Mouse (Mus musculus) liver, postnatal 0 days (tissue): ENCODE results near the gene Rasa2. TPM values are rescaled to one million over a fixed set of nuclear protein-coding genes. Genes with fewer than 3 reads are reported as not detected.
A peak's percentile ranks its signal among the peaks of the same experiment; 100 is the strongest.

Source experiments
- ATAC-seq: fragments of 200-750 bp; cut with Nextera tagmentation; 2 replicates; pipeline ENCODE4 v1.8.0; 2017; ENCODE audit warnings: mild to moderate bottlenecking, moderate library complexity
- DNase-seq: peaks from one replicate; pipeline ENCODE4 v3.0.0-alpha.2; 2016
- H3K27ac ChIP-seq: fragments of 300-500 bp; sonication (generic); 2 replicates; pipeline ENCODE4 v1.5.1; 2014; ENCODE audit warnings: antibody characterized with exemption, moderate library complexity, mild to moderate bottlenecking, low read depth
- H3K27me3 ChIP-seq: fragments of 300-500 bp; sonication (generic); 2 replicates; pipeline ENCODE4 v1.6.1; 2014; ENCODE audit warnings: low read length, control low read depth, mixed read lengths; ENCODE audit not compliant: insufficient read depth
- H3K36me3 ChIP-seq: fragments of 300-500 bp; sonication (generic); replicated peaks from 2 replicates; pipeline ENCODE4 v1.6.1; 2014; ENCODE audit warnings: mild to moderate bottlenecking, control low read depth, low read length, moderate library complexity, mixed read lengths; ENCODE audit not compliant: insufficient read depth
- H3K4me1 ChIP-seq: fragments of 300-500 bp; sonication (generic); 2 replicates; pipeline ENCODE4 v1.6.1; 2014; ENCODE audit warnings: antibody characterized with exemption, mild to moderate bottlenecking, control low read depth; ENCODE audit not compliant: insufficient read depth
- H3K4me2 ChIP-seq: fragments of 300-500 bp; sonication (generic); 2 replicates; pipeline ENCODE4 v1.6.1; 2014; ENCODE audit warnings: low read depth, mild to moderate bottlenecking, low read length, moderate library complexity, mixed read lengths
- H3K4me3 ChIP-seq: fragments of 300-500 bp; sonication (generic); 2 replicates; pipeline ENCODE4 v1.5.1; 2014; ENCODE audit warnings: low read depth, low read length
- H3K9ac ChIP-seq: fragments of 300-500 bp; sonication (generic); replicated peaks from 2 replicates; pipeline ENCODE4 v1.6.1; 2014; ENCODE audit warnings: mild to moderate bottlenecking, moderate library complexity
- H3K9me3 ChIP-seq: fragments of 300-500 bp; sonication (generic); 2 replicates; pipeline ENCODE4 v1.6.1; 2016; ENCODE audit warnings: mild to moderate bottlenecking, control low read depth, low read length, mixed read lengths
- CTCF ChIP-seq: sonication (generic); IDR thresholded peaks from 2 replicates; pipeline ENCODE4 v1.5.1; 2016; ENCODE audit warnings: antibody characterized with exemption, low read depth
- EP300 ChIP-seq: IDR thresholded peaks from 2 replicates; pipeline ENCODE4 v1.6.1; 2016; ENCODE audit warnings: antibody characterized with exemption, low read depth, mild to moderate bottlenecking
- whole genome bisulfite sequencing: fragments of 180-500 bp; shearing (Covaris S2); extraction: QIAGEN DNeasy Blood & Tissue Kit; methylation state at CpG from one replicate; pipeline ENCODE4 v1.1.7; 2014; ENCODE audit not compliant: insufficient replicate concordance; 5-methylcytosine and 5-hydroxymethylcytosine counted together
- polyA plus RNA-seq: library from polyadenylated mRNA; unstranded; fragments of >200 nt; fragmentation: Nextera tagmentation; extraction: Ambion mirVana; gene quantifications from 2 replicates; pipeline ENCODE4 v1.2.1, GENCODE M21; 2015

Rasa2 gene
- polyA plus RNA-seq, 1 experiment from 2014 or later = 2.7 TPM

GRCm38 (mm10) chr9:96610813-96611212, 20.6 kb downstream of the Rasa2 start:
- no peaks in the 10 kb centered on the region for H3K27me3 ChIP-seq
- no peak for TF ChIP-seq CTCF
- no peak for TF ChIP-seq EP300
- no peak overlapping the region for H3K4me3 ChIP-seq
- no peak overlapping the region for H3K27ac ChIP-seq
- peaks cover 10% of the 10 kb centered on the region for H3K4me1 ChIP-seq
- no peak overlapping the region for H3K9ac ChIP-seq
- no peak overlapping the region for H3K4me2 ChIP-seq
- DNase-seq = no peak
- WGBS = 77% methylated on average over 2 of the region's 2 CpGs
- H3K36me3 ChIP-seq = peaks cover 9% of the 10 kb centered on the region
- ATAC-seq = no peak
- H3K9me3 ChIP-seq = peaks cover 10% of the 10 kb centered on the region

- H3K9me3 ChIP-seq = peaks cover 10% of the 10 kb centered on the region
- no peak for DNase-seq
- no peak overlapping the region for H3K9ac ChIP-seq
- 40% methylated on average over 6 of the region's 6 CpGs for WGBS
- no peak overlapping the region for H3K4me2 ChIP-seq
- ATAC-seq = no peak
- no peaks in the 10 kb centered on the region for H3K27me3 ChIP-seq
- no peak overlapping the region for H3K4me3 ChIP-seq
- no peaks in the 10 kb centered on the region for H3K4me1 ChIP-seq
- peaks cover 6% of the 10 kb centered on the region for H3K36me3 ChIP-seq
- no peak overlapping the region for H3K27ac ChIP-seq
- TF ChIP-seq EP300 (no peak), CTCF (no peak)
These were observed 28.0 kb downstream of the Rasa2 start for GRCm38 (mm10) chr9:96603416-96603815.

GRCm38 (mm10) chr9:96597899-96598298, 33.5 kb downstream of the Rasa2 start:
- TF ChIP-seq EP300 (no peak), CTCF (peak; percentile 31; the same call in 1 of the 2 replicates)
- Histone ChIP-seq H3K4me2 (no peak overlapping the region), H3K27ac (no peak overlapping the region), H3K36me3 (no peaks in the 10 kb centered on the region), H3K4me3 (no peak overlapping the region), H3K9ac (no peak overlapping the region), H3K27me3 (no peaks in the 10 kb centered on the region), H3K9me3 (no peaks in the 10 kb centered on the region), H3K4me1 (no peaks in the 10 kb centered on the region)
- DNase-seq (no peak), ATAC-seq (no peak)
- WGBS = 64% methylated on average over 1 of the region's 1 CpGs

GRCm38 (mm10) chr9:96592670-96593600, 38.5 kb downstream of the Rasa2 start:
- no peak for TF ChIP-seq CTCF
- no peak for TF ChIP-seq EP300
- Histone ChIP-seq H3K4me1 (no peaks in the 10 kb centered on the region), H3K4me2 (no peak overlapping the region), H3K4me3 (no peak overlapping the region), H3K27me3 (no peaks in the 10 kb centered on the region), H3K27ac (no peak overlapping the region), H3K9ac (no peak overlapping the region), H3K9me3 (no peaks in the 10 kb centered on the region), H3K36me3 (peaks cover 9% of the 10 kb centered on the region; the same call in 1 of the 2 replicates)
- ATAC-seq = no peak
- 88% methylated on average over 11 of the region's 11 CpGs for WGBS
- no peak for DNase-seq

- no peak overlapping the region for H3K4me2 ChIP-seq
- DNase-seq = no peak
- H3K9me3 ChIP-seq = no peaks in the 10 kb centered on the region
- no peak overlapping the region for H3K27ac ChIP-seq
- TF ChIP-seq EP300 (no peak), CTCF (no peak)
- no peaks in the 10 kb centered on the region for H3K4me1 ChIP-seq
- 85% methylated on average over 5 of the region's 5 CpGs for WGBS
- H3K9ac ChIP-seq = no peak overlapping the region
- no peaks in the 10 kb centered on the region for H3K27me3 ChIP-seq
- no peak overlapping the region for H3K4me3 ChIP-seq
- no peak for ATAC-seq
- peaks cover 9% of the 10 kb centered on the region; the same call in 1 of the 2 replicates for H3K36me3 ChIP-seq
These were observed 42.1 kb downstream of the Rasa2 start for GRCm38 (mm10) chr9:96589346-96589745.

GRCm38 (mm10) chr9:96583496-96583895, 47.9 kb downstream of the Rasa2 start:
- no peaks in the 10 kb centered on the region for H3K9me3 ChIP-seq
- 52% methylated on average over 2 of the region's 2 CpGs for WGBS
- no peak for ATAC-seq
- no peak overlapping the region for H3K4me2 ChIP-seq
- H3K4me1 ChIP-seq = no peaks in the 10 kb centered on the region
- no peaks in the 10 kb centered on the region for H3K36me3 ChIP-seq
- no peak overlapping the region for H3K9ac ChIP-seq
- H3K27me3 ChIP-seq = no peaks in the 10 kb centered on the region
- H3K4me3 ChIP-seq = no peak overlapping the region
- TF ChIP-seq CTCF (no peak), EP300 (no peak)
- DNase-seq = no peak
- H3K27ac ChIP-seq = no peak overlapping the region
